Mouse (Mus musculus) testis, adult 2 months (tissue): ENCODE measurements around the gene Polr2a. TPM values are rescaled to one million over a fixed set of nuclear protein-coding genes. Genes with fewer than 3 reads are reported as not detected.
A peak's percentile ranks its signal among the peaks of the same experiment; 100 is the strongest.

Experiments
- H3K27ac ChIP-seq: fragments of 200-500 bp; 2 replicates; pipeline ENCODE4 v1.5.1; 2012; ENCODE audit warnings: low read depth, low read length; ENCODE audit not compliant: control insufficient read depth, insufficient read depth
- H3K27me3 ChIP-seq: fragments of 200-500 bp; 2 replicates; pipeline ENCODE4 v1.6.1; 2012; ENCODE audit warnings: mild to moderate bottlenecking, low read length, moderate library complexity; ENCODE audit not compliant: control insufficient read depth, insufficient read depth
- H3K36me3 ChIP-seq: fragments of 200-500 bp; 2 replicates; pipeline ENCODE4 v1.6.1; 2012; ENCODE audit warnings: mild to moderate bottlenecking, low read length; ENCODE audit not compliant: control insufficient read depth, insufficient read depth
- H3K4me1 ChIP-seq: fragments of 200-500 bp; 2 replicates; pipeline ENCODE4 v1.6.1; 2012; ENCODE audit warnings: low read length; ENCODE audit not compliant: control insufficient read depth, insufficient read depth
- H3K4me3 ChIP-seq: fragments of 200-500 bp; 2 replicates; pipeline ENCODE4 v1.5.1; 2012; ENCODE audit warnings: low read depth, mild to moderate bottlenecking, low read length, moderate library complexity, mixed read lengths; ENCODE audit not compliant: control insufficient read depth
- CTCF ChIP-seq: fragments of 200-500 bp; IDR thresholded peaks from 2 replicates; pipeline ENCODE4 v1.5.1; 2012; ENCODE audit warnings: low read depth, mild to moderate bottlenecking, inconsistent platforms, low read length, moderate library complexity; ENCODE audit not compliant: control insufficient read depth, insufficient read depth, insufficient replicate concordance
- POLR2A ChIP-seq: fragments of 200-500 bp; IDR thresholded peaks from 2 replicates; pipeline ENCODE4 v1.6.1; 2012; ENCODE audit warnings: low read depth, mild to moderate bottlenecking, inconsistent platforms, low read length, moderate library complexity; ENCODE audit not compliant: control insufficient read depth
- polyA plus RNA-seq: library from polyadenylated mRNA; depleted of rRNA; stranded (reverse); fragments of >200 nt; gene quantifications from 2 replicates; pipeline ENCODE4 v1.2.3, GENCODE M21; 2012

Polr2a gene
- polyA plus RNA-seq, 1 experiment: 75.8 TPM

- H3K4me1 ChIP-seq: peaks cover 8% of the 10 kb centered on the region
- no peaks in the 10 kb centered on the region for H3K36me3 ChIP-seq
- H3K27me3 ChIP-seq: no peaks in the 10 kb centered on the region
- no peak for TF ChIP-seq CTCF
- peak; percentile 37 for TF ChIP-seq POLR2A
- H3K27ac ChIP-seq: peak within 1 kb of the TSS; percentile 49; the same call in 1 of the 2 replicates
- peak within 1 kb of the TSS; percentile 84 for H3K4me3 ChIP-seq
Observed at GRCm38 (mm10) chr11:69795168-69795982, 36.9 kb upstream of the Polr2a start, which contains the start of gene Chrnb1. Gene Chrnb1 (minus strand): TSS chr11:69795943.

- TF ChIP-seq CTCF: no peak
- Histone ChIP-seq H3K4me1 (peaks cover 3% of the 10 kb centered on the region), H3K27ac (no peak overlapping the region), H3K36me3 (no peaks in the 10 kb centered on the region), H3K27me3 (no peaks in the 10 kb centered on the region), H3K4me3 (no peak overlapping the region)
Observed at GRCm38 (mm10) chr11:69793429-69793828, 35.0 kb upstream of the Polr2a start.

- Histone ChIP-seq H3K27ac (no peak overlapping the region), H3K4me3 (no peak overlapping the region)
- TF ChIP-seq POLR2A (no peak), CTCF (no peak)
Observed at GRCm38 (mm10) chr11:69791420-69791819, 33.0 kb upstream of the Polr2a start.

GRCm38 (mm10) chr11:69789431-69789830, 31.0 kb upstream of the Polr2a start:
- TF ChIP-seq POLR2A (no peak), CTCF (no peak)
- no peaks in the 10 kb centered on the region; the same call in 1 of the 2 replicates for H3K4me1 ChIP-seq

More at GRCm38 (mm10) chr11:69791420-69791819, 33.0 kb upstream of the Polr2a start:
- Histone ChIP-seq H3K27me3 (no peaks in the 10 kb centered on the region), H3K36me3 (no peaks in the 10 kb centered on the region), H3K4me1 (peaks cover 3% of the 10 kb centered on the region)

GRCm38 (mm10) chr11:69787306-69787705, 28.9 kb upstream of the Polr2a start:
- H3K4me1 ChIP-seq: no peaks in the 10 kb centered on the region; the same call in 1 of the 2 replicates
- H3K36me3 ChIP-seq: no peaks in the 10 kb centered on the region
- no peak overlapping the region for H3K4me3 ChIP-seq
- no peak overlapping the region for H3K27ac ChIP-seq
- H3K27me3 ChIP-seq: no peaks in the 10 kb centered on the region
- TF ChIP-seq CTCF: no peak
- no peak for TF ChIP-seq POLR2A

More at GRCm38 (mm10) chr11:69789431-69789830, 31.0 kb upstream of the Polr2a start:
- no peak overlapping the region for H3K27ac ChIP-seq
- no peaks in the 10 kb centered on the region for H3K27me3 ChIP-seq
- no peak overlapping the region for H3K4me3 ChIP-seq
- no peaks in the 10 kb centered on the region for H3K36me3 ChIP-seq

GRCm38 (mm10) chr11:69784793-69785272, 26.4 kb upstream of the Polr2a start:
- no peaks in the 10 kb centered on the region for H3K36me3 ChIP-seq
- TF ChIP-seq CTCF (no peak), POLR2A (no peak)

GRCm38 (mm10) chr11:69781828-69782227, 23.4 kb upstream of the Polr2a start:
- no peak overlapping the region for H3K4me3 ChIP-seq
- H3K27me3 ChIP-seq: no peaks in the 10 kb centered on the region
- peaks cover 11% of the 10 kb centered on the region for H3K4me1 ChIP-seq
- no peak overlapping the region for H3K27ac ChIP-seq
- no peak for TF ChIP-seq POLR2A
- no peak for TF ChIP-seq CTCF
- no peaks in the 10 kb centered on the region for H3K36me3 ChIP-seq

More at GRCm38 (mm10) chr11:69784793-69785272, 26.4 kb upstream of the Polr2a start:
- no peak overlapping the region for H3K27ac ChIP-seq
- peak overlapping the region; percentile 12 for H3K4me3 ChIP-seq
- H3K4me1 ChIP-seq: no peaks in the 10 kb centered on the region; the same call in 1 of the 2 replicates
- H3K27me3 ChIP-seq: no peaks in the 10 kb centered on the region
